Mouse (Mus musculus) small intestine, adult 10 weeks (tissue): Measurements from ENCODE around the gene Rnf213. TPM values are rescaled to one million over a fixed set of nuclear protein-coding genes. Genes with fewer than 3 reads are reported as not detected.

Source experiments
- polyA plus RNA-seq: library from polyadenylated mRNA; stranded (reverse); fragments of 350-450 nt; fragmentation: Illumina TruSeq; extraction: RNeasy Lipid Tissue Mini Kit (QIAGEN cat#74804); gene quantifications from one replicate; pipeline ENCODE4 v1.2.3, GENCODE M21; 2014; ENCODE audit warnings: low replicate concordance

Rnf213 gene
- polyA plus RNA-seq = 115 TPM

GRCm38 (mm10) chr11:119392800-119393482 lies at the start of gene Rnf213:
Gene Rnf213, plus strand, starts transcription at chr11:119393100.

DNA sequence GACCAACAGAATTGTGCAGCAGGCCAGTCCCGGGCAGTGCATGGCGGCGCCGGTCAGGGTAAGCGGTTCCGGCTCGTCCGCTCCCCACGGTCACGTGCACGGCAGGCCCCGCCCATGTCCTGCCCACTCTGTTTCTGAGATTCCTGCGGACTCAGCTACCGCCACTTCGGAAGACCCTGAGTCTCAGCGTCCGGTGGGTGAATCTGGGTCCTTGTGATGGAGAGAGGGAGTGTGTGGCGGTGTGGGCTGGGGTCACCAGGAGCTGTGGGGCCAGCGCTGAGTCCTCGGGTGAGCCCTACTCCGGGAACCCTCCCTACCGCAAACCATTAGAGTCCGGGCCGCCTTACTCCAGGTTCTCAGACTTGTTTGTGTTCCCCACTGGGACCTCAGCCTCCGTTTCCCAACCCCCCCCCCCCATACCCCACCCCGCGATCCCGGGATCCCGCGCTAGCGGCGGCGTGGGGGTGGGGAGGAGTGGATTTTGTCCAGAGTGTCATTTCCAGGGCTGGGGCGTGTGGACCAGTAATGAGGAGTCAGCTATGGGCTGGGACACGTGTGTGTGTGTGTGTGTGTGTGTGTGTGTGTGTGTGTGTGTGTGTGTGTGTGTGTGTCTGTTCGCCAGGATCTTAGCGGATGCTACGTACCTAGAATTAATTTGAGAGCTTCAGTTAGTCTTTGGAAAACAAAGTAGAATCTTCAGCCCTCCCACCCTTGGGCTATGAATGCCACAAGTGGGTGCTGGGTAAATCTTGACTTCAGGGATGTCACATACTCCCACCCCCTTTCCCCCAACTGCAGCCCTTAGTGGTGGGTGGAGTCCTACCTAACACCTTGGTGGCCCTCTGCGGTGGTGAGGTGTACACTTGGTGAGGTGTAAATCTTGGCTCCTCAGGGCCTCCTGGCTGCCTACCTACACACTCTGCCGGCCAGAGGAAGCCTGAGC lies 37.2 kb upstream of the Rnf213 start, which contains the start of the genes Sgsh and Slc26a11:
Gene Sgsh, minus strand, starts transcription at position 94 of the 943 bp plus-strand sequence.
Gene Slc26a11, plus strand, starts transcription at position 115 of the 943 bp plus-strand sequence.

GRCm38 (mm10) chr11:119490861-119491689 lies 98.2 kb downstream of the Rnf213 start, which contains the start of gene Endov:
Gene Endov, plus strand, starts transcription at chr11:119491347.

Other genes with a start within 250 kb of the Rnf213 start
- gene Tbc1d16, start 164.6 kb upstream of the Rnf213 start, polyA plus RNA-seq = 1.0 TPM
- not detected for gene Ccdc40, start 164.5 kb upstream of the Rnf213 start, polyA plus RNA-seq
- gene Gaa, start 125.2 kb upstream of the Rnf213 start, polyA plus RNA-seq = not detected
- 31.3 TPM for gene Eif4a3, start 93.0 kb upstream of the Rnf213 start, polyA plus RNA-seq
- gene Card14, start 85.3 kb upstream of the Rnf213 start, polyA plus RNA-seq = not detected
- gene Sgsh, start 37.6 kb upstream of the Rnf213 start, polyA plus RNA-seq = 0.74 TPM
- 1.4 TPM for gene Slc26a11, start 37.5 kb upstream of the Rnf213 start, polyA plus RNA-seq
- gene Endov, start 98.2 kb downstream of the Rnf213 start, polyA plus RNA-seq = 0.33 TPM
- gene Nptx1, start 154.7 kb downstream of the Rnf213 start, polyA plus RNA-seq = 0.93 TPM
- 1.3 TPM for gene Rptor, start 209.8 kb downstream of the Rnf213 start, polyA plus RNA-seq